13 mouse cellular contexts compared by ENCODE assay signal in genomic region chr19:10469171-10469658, GRCm38 (mm10). TPM values are rescaled to one million over a fixed set of nuclear protein-coding genes. Genes with fewer than 3 reads are reported as not detected.
DNase-seq lines count a peak whose midpoint lies in the region; ATAC-seq and TF ChIP-seq lines count a peak whose summit lies in the region.
"Had no signal": no experiment of that assay in that cellular context is flagged by ENCODE, and none has a peak within 500 bp of the region (broad histone marks: within the 10 kb centered on the region; RNA-seq: fewer than 3 reads in every experiment).

No protein-coding gene starts in this region.

- DNase-seq in testis, postnatal 10 days (ENCODE audit: low spot score) = no peak
- peak; percentile 54 for DNase-seq in layer of hippocampus, postnatal 36 days
- no peak for DNase-seq in cerebellum, adult 18-20 months
- DNase-seq: cerebellum, adult 8-10 months; right cerebral cortex, postnatal 14 days had no signal

- H3K27me3 ChIP-seq in intestine, embryonic 15.5 days (replicated peaks) = 0 out of 2 replicates have a peak, but pooled peaks cover 4% of the 10 kb centered on the region
- H3K27me3 ChIP-seq in intestine, embryonic 16.5 days (replicated peaks; ENCODE audit: control insufficient read depth, insufficient read depth, low read length) = no peaks in the 10 kb centered on the region; the same call in 1 of the 2 replicates
- no peaks in the 10 kb centered on the region for H3K27me3 ChIP-seq in testis, adult 2 months (ENCODE audit: control insufficient read depth, insufficient read depth, low read length)
- H3K27me3 ChIP-seq: hindbrain, embryonic 12.5 days had no signal

- H3K4me3 ChIP-seq in intestine, embryonic 15.5 days (replicated peaks) = no peak overlapping the region
- no peak overlapping the region for H3K4me3 ChIP-seq in intestine, embryonic 16.5 days (ENCODE audit: low read length)
- H3K4me3 ChIP-seq in testis, adult 2 months (ENCODE audit: control insufficient read depth, low read depth, low read length) = no peak overlapping the region
- H3K4me3 ChIP-seq: forebrain, embryonic 12.5 days; hindbrain, embryonic 12.5 days; limb, embryonic 13.5 days had no signal

- H3K4me1 ChIP-seq in intestine, embryonic 15.5 days (replicated peaks) = 0 out of 2 replicates have a peak, but pooled peaks cover 5% of the 10 kb centered on the region
- H3K4me1 ChIP-seq in intestine, embryonic 16.5 days (ENCODE audit: control insufficient read depth, insufficient read depth, low read length) = no peaks in the 10 kb centered on the region
- H3K4me1 ChIP-seq in testis, adult 2 months (ENCODE audit: control insufficient read depth, insufficient read depth, low read length) = no peaks in the 10 kb centered on the region; the same call in 1 of the 2 replicates
- H3K4me1 ChIP-seq: limb, embryonic 13.5 days had no signal

- no peak overlapping the region for H3K27ac ChIP-seq in intestine, embryonic 15.5 days
- H3K27ac ChIP-seq in intestine, embryonic 16.5 days (ENCODE audit: low read length) = no peak overlapping the region
- H3K27ac ChIP-seq in testis, adult 2 months (ENCODE audit: control insufficient read depth, insufficient read depth, low read depth, low read length) = no peak overlapping the region
- H3K27ac ChIP-seq: forebrain, embryonic 12.5 days; hindbrain, embryonic 12.5 days; limb, embryonic 13.5 days had no signal

- peak; percentile 23; the same call in 1 of the 2 replicates for ATAC-seq in intestine, embryonic 15.5 days
- no peak for ATAC-seq in intestine, embryonic 16.5 days
- no peak for ATAC-seq in megakaryocyte progenitor cell, adult 5-6 weeks (replicated peaks; ENCODE audit: poor library complexity)
- ATAC-seq: Patski had no signal

- no peak for TF ChIP-seq CTCF in testis, adult 2 months (IDR thresholded peaks at IDR 0.05; ENCODE audit: control insufficient read depth, insufficient read depth, insufficient replicate concordance, low read depth, low read length)

- H3K4me2 ChIP-seq in intestine, embryonic 15.5 days (replicated peaks) = no peak overlapping the region
- no peak overlapping the region for H3K4me2 ChIP-seq in intestine, embryonic 16.5 days (ENCODE audit: low read depth, low read length)
- H3K4me2 ChIP-seq: forebrain, embryonic 12.5 days; hindbrain, embryonic 12.5 days; limb, embryonic 13.5 days had no signal

- H3K9me3 ChIP-seq in intestine, embryonic 15.5 days = no peaks in the 10 kb centered on the region
- H3K9me3 ChIP-seq in intestine, embryonic 16.5 days (ENCODE audit: control insufficient read depth, low read length) = no peaks in the 10 kb centered on the region
- H3K9me3 ChIP-seq: forebrain, embryonic 12.5 days; hindbrain, embryonic 12.5 days; limb, embryonic 13.5 days had no signal

- 41% methylated on average over 8 of the region's 8 CpGs for WGBS in intestine, embryonic 15.5 days
- WGBS in intestine, embryonic 16.5 days = 38% methylated on average over 8 of the region's 8 CpGs

- 0 out of 2 replicates have a peak, but pooled peaks have one; percentile 10 for TF ChIP-seq POLR2A in testis, adult 2 months (IDR thresholded peaks at IDR 0.05; ENCODE audit: control insufficient read depth, low read depth, low read length)

- H3K36me3 ChIP-seq in intestine, embryonic 15.5 days = no peaks in the 10 kb centered on the region
- no peaks in the 10 kb centered on the region for H3K36me3 ChIP-seq in intestine, embryonic 16.5 days (ENCODE audit: control insufficient read depth, insufficient read depth, low read length)
- no peaks in the 10 kb centered on the region for H3K36me3 ChIP-seq in testis, adult 2 months (ENCODE audit: control insufficient read depth, insufficient read depth, low read length)
- H3K36me3 ChIP-seq: forebrain, embryonic 12.5 days; hindbrain, embryonic 12.5 days; limb, embryonic 13.5 days had no signal

- no peak overlapping the region for H3K9ac ChIP-seq in intestine, embryonic 15.5 days
- H3K9ac ChIP-seq in intestine, embryonic 16.5 days (ENCODE audit: low read depth, low read length) = no peak overlapping the region
- H3K9ac ChIP-seq: forebrain, embryonic 12.5 days; hindbrain, embryonic 12.5 days; limb, embryonic 13.5 days had no signal

RNA-seq across cellular contexts. Expression of gene Lrrc10b, which starts 11.9 kb away (rescaled TPM):
- polyA plus RNA-seq in intestine, embryonic 15.5 days (2015; fragmentation: Nextera tagmentation; extraction: Ambion mirVana) = 0.56 and 0.62 TPM in 2 replicates
- polyA plus RNA-seq in intestine, embryonic 16.5 days (2015; fragmentation: Nextera tagmentation; extraction: Ambion mirVana) = 0.18 and 0.55 TPM in 2 replicates
- 27.1 and 28.9 TPM in 2 replicates for polyA plus RNA-seq in testis, adult 2 months (2012; rRNA removed)
- total RNA-seq in layer of hippocampus, postnatal 36 days (2021) = 10 to 100 TPM; 78.7 to 89.3 TPM
- total RNA-seq in megakaryocyte progenitor cell, adult 5-6 weeks (2015) = not detected in 2 replicates
- total RNA-seq in megakaryocyte progenitor cell, adult 5-6 weeks (2017) = not detected in 2 replicates

RNA-seq across cellular contexts. Expression of gene Ppp1r32, which starts 13.5 kb away (rescaled TPM):
- polyA plus RNA-seq in intestine, embryonic 15.5 days (2015; fragmentation: Nextera tagmentation; extraction: Ambion mirVana) = 0.68 and 1.4 TPM in 2 replicates
- 2.0 and 3.4 TPM in 2 replicates for polyA plus RNA-seq in intestine, embryonic 16.5 days (2015; fragmentation: Nextera tagmentation; extraction: Ambion mirVana)
- 398 and 401 TPM in 2 replicates for polyA plus RNA-seq in testis, adult 2 months (2012; rRNA removed)
- 1 to 10 TPM; 1.5 to 1.8 TPM for total RNA-seq in layer of hippocampus, postnatal 36 days (2021)
- not detected in 2 replicates for total RNA-seq in megakaryocyte progenitor cell, adult 5-6 weeks (2015)
- total RNA-seq in megakaryocyte progenitor cell, adult 5-6 weeks (2017) = 0.81 TPM in 1 of 2 replicates, not detected in the other
- polyA plus RNA-seq: limb, embryonic 13.5 days had no signal

RNA-seq across cellular contexts. Expression of gene Cpsf7, which starts 55.9 kb away (rescaled TPM):
- polyA plus RNA-seq in intestine, embryonic 15.5 days (2015; fragmentation: Nextera tagmentation; extraction: Ambion mirVana) = 30.8 and 36.3 TPM in 2 replicates
- polyA plus RNA-seq in intestine, embryonic 16.5 days (2015; fragmentation: Nextera tagmentation; extraction: Ambion mirVana) = 29.7 and 30.9 TPM in 2 replicates
- 30.4 and 33.1 TPM in 2 replicates for polyA plus RNA-seq in testis, adult 2 months (2012; rRNA removed)
- 10 to 100 TPM; 75.7 to 81.6 TPM for total RNA-seq in layer of hippocampus, postnatal 36 days (2021)
- 53.8 and 60.5 TPM in 2 replicates for total RNA-seq in megakaryocyte progenitor cell, adult 5-6 weeks (2015)
- 30.0 and 37.9 TPM in 2 replicates for total RNA-seq in megakaryocyte progenitor cell, adult 5-6 weeks (2017)

RNA-seq across cellular contexts. Expression of gene Sdhaf2, which starts 56.7 kb away (rescaled TPM):
- 57.2 and 58.3 TPM in 2 replicates for polyA plus RNA-seq in intestine, embryonic 15.5 days (2015; fragmentation: Nextera tagmentation; extraction: Ambion mirVana)
- polyA plus RNA-seq in intestine, embryonic 16.5 days (2015; fragmentation: Nextera tagmentation; extraction: Ambion mirVana) = 57.4 and 60.9 TPM in 2 replicates
- polyA plus RNA-seq in testis, adult 2 months (2012; rRNA removed) = 11.6 and 16.6 TPM in 2 replicates
- total RNA-seq in layer of hippocampus, postnatal 36 days (2021) = 10 to 100 TPM; 57.9 to 59.2 TPM
- 43.3 and 45.4 TPM in 2 replicates for total RNA-seq in megakaryocyte progenitor cell, adult 5-6 weeks (2015)
- total RNA-seq in megakaryocyte progenitor cell, adult 5-6 weeks (2017) = 54.4 and 60.1 TPM in 2 replicates

Comparison
In these comparisons a context has a peak if more than half of its experiments do, and no peak if none do; other contexts are left out.
1. DNase-seq: peak in layer of hippocampus, postnatal 36 days (2 of 2); none in testis, postnatal 10 days (single experiment) and cerebellum, adult 18-20 months (0 of 2).
2. RNA of gene Lrrc10b, which starts 11.9 kb away (polyA plus RNA-seq): 27.1 to 28.9 TPM in testis, adult 2 months; 0.56 to 0.62 TPM in intestine, embryonic 15.5 days and 0.18 to 0.55 TPM in intestine, embryonic 16.5 days; every median in the first group is over 10 times any median in the second.
3. RNA of gene Ppp1r32, which starts 13.5 kb away (polyA plus RNA-seq): 398 to 401 TPM in testis, adult 2 months; 2.0 to 3.4 TPM in intestine, embryonic 16.5 days and 0.68 to 1.4 TPM in intestine, embryonic 15.5 days; every median in the first group is over 10 times any median in the second.